Mouse (Mus musculus): ENCODE measurements at regions not wholly inside any gene's neighbourhood (a gene's known extent, or its start where the extent isn't known, plus 50 kb on each side); places are given as distances from the start of the nearest gene placed in this dataset.

GRCm38 (mm10) chr3:41268516-41268915, 185.7 kb upstream of the Pgrmc2 start:
- WGBS, result 78% methylated on average over 4 of the region's 4 CpGs
- Histone ChIP-seq H3K4me2 (replicated peaks) (no peak overlapping the region), H3K27me3 (no peaks in the 10 kb centered on the region), H3K4me3 (no peak overlapping the region), H3K4me1 (no peaks in the 10 kb centered on the region), H3K36me3 (no peaks in the 10 kb centered on the region), H3K9ac (replicated peaks) (no peak overlapping the region), H3K27ac (replicated peaks) (no peak overlapping the region), H3K9me3 (no peaks in the 10 kb centered on the region)
- no peak for ATAC-seq (replicated peaks)

- no peak overlapping the region for H3K4me2 ChIP-seq (replicated peaks)
- no peak overlapping the region for H3K9ac ChIP-seq (replicated peaks)
- no peak overlapping the region for H3K4me3 ChIP-seq
- no peaks in the 10 kb centered on the region for H3K36me3 ChIP-seq
- whole genome bisulfite sequencing, result 56% methylated on average over 6 of the region's 6 CpGs
- H3K27ac ChIP-seq (replicated peaks), result no peak overlapping the region
- ATAC-seq (replicated peaks), result no peak
- no peaks in the 10 kb centered on the region for H3K27me3 ChIP-seq
- H3K4me1 ChIP-seq, result no peaks in the 10 kb centered on the region
- H3K9me3 ChIP-seq, result no peaks in the 10 kb centered on the region
These were observed 183.4 kb upstream of the Pgrmc2 start for GRCm38 (mm10) chr3:41266216-41266615.

- Histone ChIP-seq H3K9me3 (no peaks in the 10 kb centered on the region), H3K36me3 (no peaks in the 10 kb centered on the region), H3K4me3 (no peak overlapping the region), H3K4me2 (replicated peaks) (no peak overlapping the region), H3K27me3 (no peaks in the 10 kb centered on the region), H3K4me1 (no peaks in the 10 kb centered on the region), H3K9ac (replicated peaks) (no peak overlapping the region), H3K27ac (replicated peaks) (no peak overlapping the region)
- no peak for ATAC-seq (replicated peaks)
- 91% methylated on average over 3 of the region's 3 CpGs for WGBS
These were observed 182.6 kb upstream of the Pgrmc2 start for GRCm38 (mm10) chr3:41265399-41265798.

GRCm38 (mm10) chr3:41258291-41258690, 175.4 kb upstream of the Pgrmc2 start:
- Histone ChIP-seq H3K4me1 (no peaks in the 10 kb centered on the region), H3K4me2 (replicated peaks) (no peak overlapping the region), H3K27me3 (no peaks in the 10 kb centered on the region), H3K9me3 (no peaks in the 10 kb centered on the region), H3K4me3 (no peak overlapping the region), H3K36me3 (no peaks in the 10 kb centered on the region), H3K27ac (replicated peaks) (no peak overlapping the region), H3K9ac (replicated peaks) (no peak overlapping the region)
- WGBS, result 78% methylated on average over 6 of the region's 6 CpGs
- no peak for ATAC-seq (replicated peaks)

- no peaks in the 10 kb centered on the region for H3K27me3 ChIP-seq
- no peaks in the 10 kb centered on the region for H3K4me1 ChIP-seq
- no peak overlapping the region for H3K4me3 ChIP-seq
- no peak overlapping the region for H3K27ac ChIP-seq (replicated peaks)
- H3K36me3 ChIP-seq, result no peaks in the 10 kb centered on the region
- H3K4me2 ChIP-seq (replicated peaks), result no peak overlapping the region
- 62% methylated on average over 2 of the region's 2 CpGs for WGBS
- no peak for ATAC-seq (replicated peaks)
- H3K9ac ChIP-seq (replicated peaks), result no peak overlapping the region
- no peaks in the 10 kb centered on the region for H3K9me3 ChIP-seq
These were observed 162.1 kb upstream of the Pgrmc2 start for GRCm38 (mm10) chr3:41244960-41245359.

GRCm38 (mm10) chr3:41241856-41242552, 159.2 kb upstream of the Pgrmc2 start:
- H3K36me3 ChIP-seq, result no peaks in the 10 kb centered on the region
- H3K27me3 ChIP-seq, result no peaks in the 10 kb centered on the region
- no peak for ATAC-seq (replicated peaks)
- H3K4me2 ChIP-seq (replicated peaks), result no peak overlapping the region
- H3K4me1 ChIP-seq, result no peaks in the 10 kb centered on the region
- H3K4me3 ChIP-seq, result no peak overlapping the region
- 89% methylated on average over 8 of the region's 8 CpGs for WGBS
- H3K9ac ChIP-seq (replicated peaks), result no peak overlapping the region
- H3K9me3 ChIP-seq, result no peaks in the 10 kb centered on the region
- no peak overlapping the region for H3K27ac ChIP-seq (replicated peaks)

- 71% methylated on average over 13 of the region's 13 CpGs for WGBS
- Histone ChIP-seq H3K4me2 (replicated peaks) (no peak overlapping the region), H3K27me3 (no peaks in the 10 kb centered on the region), H3K9ac (replicated peaks) (no peak overlapping the region), H3K4me3 (no peak overlapping the region), H3K4me1 (no peaks in the 10 kb centered on the region), H3K9me3 (no peaks in the 10 kb centered on the region), H3K27ac (replicated peaks) (no peak overlapping the region), H3K36me3 (no peaks in the 10 kb centered on the region)
- ATAC-seq (replicated peaks), result no peak
These were observed 157.0 kb upstream of the Pgrmc2 start for GRCm38 (mm10) chr3:41239801-41240200.

- no peak for ATAC-seq (replicated peaks)
- Histone ChIP-seq H3K27me3 (no peaks in the 10 kb centered on the region), H3K9me3 (no peaks in the 10 kb centered on the region), H3K27ac (replicated peaks) (no peak overlapping the region), H3K9ac (replicated peaks) (no peak overlapping the region), H3K4me3 (no peak overlapping the region), H3K4me2 (replicated peaks) (no peak overlapping the region), H3K36me3 (no peaks in the 10 kb centered on the region), H3K4me1 (no peaks in the 10 kb centered on the region)
- WGBS, result 80% methylated on average over 6 of the region's 6 CpGs
These were observed 156.4 kb upstream of the Pgrmc2 start for GRCm38 (mm10) chr3:41239246-41239645.

GRCm38 (mm10) chr3:41238046-41238445, 155.2 kb upstream of the Pgrmc2 start:
- Histone ChIP-seq H3K4me3 (no peak overlapping the region), H3K4me1 (no peaks in the 10 kb centered on the region), H3K27ac (replicated peaks) (no peak overlapping the region), H3K9ac (replicated peaks) (no peak overlapping the region), H3K36me3 (no peaks in the 10 kb centered on the region), H3K4me2 (replicated peaks) (no peak overlapping the region), H3K9me3 (no peaks in the 10 kb centered on the region), H3K27me3 (no peaks in the 10 kb centered on the region)
- 82% methylated on average over 7 of the region's 7 CpGs for WGBS
- no peak for ATAC-seq (replicated peaks)

- 91% methylated on average over 2 of the region's 2 CpGs for WGBS
- Histone ChIP-seq H3K4me1 (no peaks in the 10 kb centered on the region), H3K27me3 (no peaks in the 10 kb centered on the region), H3K9me3 (no peaks in the 10 kb centered on the region), H3K27ac (replicated peaks) (no peak overlapping the region), H3K9ac (replicated peaks) (no peak overlapping the region), H3K4me3 (no peak overlapping the region), H3K36me3 (no peaks in the 10 kb centered on the region), H3K4me2 (replicated peaks) (no peak overlapping the region)
- no peak for ATAC-seq (replicated peaks)
These were observed 152.8 kb upstream of the Pgrmc2 start for GRCm38 (mm10) chr3:41235610-41236009.

- ATAC-seq (replicated peaks), result no peak
- no peak overlapping the region for H3K27ac ChIP-seq (replicated peaks)
- H3K4me2 ChIP-seq (replicated peaks), result no peak overlapping the region
- WGBS, result 71% methylated on average over 9 of the region's 9 CpGs
- H3K9ac ChIP-seq (replicated peaks), result no peak overlapping the region
- H3K4me3 ChIP-seq, result no peak overlapping the region
- H3K9me3 ChIP-seq, result no peaks in the 10 kb centered on the region
- no peaks in the 10 kb centered on the region for H3K27me3 ChIP-seq
- H3K4me1 ChIP-seq, result no peaks in the 10 kb centered on the region
- H3K36me3 ChIP-seq, result no peaks in the 10 kb centered on the region
These were observed 152.1 kb upstream of the Pgrmc2 start for GRCm38 (mm10) chr3:41234994-41235393.

- H3K4me1 ChIP-seq, result no peaks in the 10 kb centered on the region
- no peak overlapping the region for H3K4me2 ChIP-seq (replicated peaks)
- H3K4me3 ChIP-seq, result no peak overlapping the region
- no peaks in the 10 kb centered on the region for H3K27me3 ChIP-seq
- ATAC-seq (replicated peaks), result 0 out of 2 replicates have a peak, but pooled peaks have one; percentile 36
- H3K9ac ChIP-seq (replicated peaks), result no peak overlapping the region
- H3K27ac ChIP-seq (replicated peaks), result no peak overlapping the region
- H3K36me3 ChIP-seq, result no peaks in the 10 kb centered on the region
- no peaks in the 10 kb centered on the region for H3K9me3 ChIP-seq
- 73% methylated on average over 7 of the region's 7 CpGs for WGBS
These were observed 151.3 kb upstream of the Pgrmc2 start for GRCm38 (mm10) chr3:41234191-41234590.

- 57% methylated on average over 8 of the region's 8 CpGs for WGBS
- Histone ChIP-seq H3K36me3 (no peaks in the 10 kb centered on the region), H3K4me1 (peaks cover 5% of the 10 kb centered on the region; the same call in 1 of the 2 replicates), H3K27me3 (no peaks in the 10 kb centered on the region), H3K27ac (replicated peaks) (no peak overlapping the region), H3K9ac (replicated peaks) (no peak overlapping the region), H3K4me3 (no peak overlapping the region), H3K4me2 (replicated peaks) (no peak overlapping the region), H3K9me3 (no peaks in the 10 kb centered on the region)
- no peak; the same call in 1 of the 2 replicates for ATAC-seq (replicated peaks)
These were observed 150.6 kb upstream of the Pgrmc2 start for GRCm38 (mm10) chr3:41233439-41233838.
